Mouse (Mus musculus): Measurements from ENCODE around the gene Col4a4. TPM values are rescaled to one million over a fixed set of nuclear protein-coding genes. Genes with fewer than 3 reads are reported as not detected.

The Col4a4 gene
- polyA plus RNA-seq, 1 experiment from 2014 or later: 0.13 TPM

DNA sequence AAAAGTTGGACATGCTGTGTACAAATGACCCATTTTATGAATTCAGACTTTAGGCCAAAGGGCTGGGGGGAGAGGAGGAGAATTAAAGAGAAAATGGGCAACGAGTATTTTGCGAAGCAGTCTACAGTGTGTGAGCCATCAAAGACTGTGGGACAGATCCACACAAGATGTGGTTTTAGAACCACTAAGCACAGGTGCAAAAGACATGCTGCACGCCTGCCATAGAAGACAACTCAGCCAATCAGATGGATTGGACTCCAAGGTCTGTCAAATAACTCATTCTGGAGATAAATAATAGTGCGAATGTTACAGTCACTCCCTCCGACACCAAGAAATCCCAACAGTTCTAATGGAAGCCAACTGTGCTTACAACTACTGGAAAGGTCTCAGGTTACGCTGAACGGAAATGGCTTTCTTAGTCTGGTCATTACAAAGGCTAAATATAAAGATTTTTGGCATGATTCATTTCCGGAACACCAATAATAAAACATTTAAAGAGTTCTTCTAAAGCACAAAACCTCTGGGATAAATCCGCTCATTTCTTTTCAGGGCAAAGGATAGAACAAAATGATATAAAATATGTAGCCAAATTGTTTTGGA, 25.5 kb upstream of the Col4a4 start:
- 90% methylated on average over 9 of the region's 9 CpGs for WGBS
- Histone ChIP-seq H3K4me2 (replicated peaks) (no peak overlapping the region), H3K27me3 (no peaks in the 10 kb centered on the region), H3K4me3 (no peak overlapping the region), H3K27ac (replicated peaks) (no peak overlapping the region), H3K4me1 (no peaks in the 10 kb centered on the region), H3K36me3 (no peaks in the 10 kb centered on the region), H3K9ac (replicated peaks) (no peak overlapping the region), H3K9me3 (no peaks in the 10 kb centered on the region)
- ATAC-seq (ENCODE audit: low FRiP score, low read depth): no peak

- Histone ChIP-seq H3K4me1 (no peaks in the 10 kb centered on the region), H3K4me2 (replicated peaks) (no peak overlapping the region), H3K4me3 (no peak overlapping the region), H3K9me3 (no peaks in the 10 kb centered on the region), H3K9ac (replicated peaks) (no peak overlapping the region), H3K36me3 (no peaks in the 10 kb centered on the region), H3K27me3 (no peaks in the 10 kb centered on the region), H3K27ac (replicated peaks) (no peak overlapping the region)
- ATAC-seq (ENCODE audit: low FRiP score, low read depth): no peak
- WGBS: 76% methylated on average over 9 of the region's 9 CpGs
Measured at GRCm38 (mm10) chr1:82608646-82609262, 22.1 kb upstream of the Col4a4 start.

- no peak for ATAC-seq (ENCODE audit: low FRiP score, low read depth)
- Histone ChIP-seq H3K4me2 (replicated peaks) (no peak overlapping the region), H3K4me1 (no peaks in the 10 kb centered on the region), H3K27me3 (no peaks in the 10 kb centered on the region), H3K4me3 (no peak overlapping the region), H3K36me3 (no peaks in the 10 kb centered on the region), H3K27ac (replicated peaks) (no peak overlapping the region), H3K9ac (replicated peaks) (no peak overlapping the region), H3K9me3 (no peaks in the 10 kb centered on the region)
- WGBS: 91% methylated on average over 7 of the region's 7 CpGs
Measured at GRCm38 (mm10) chr1:82605856-82606255, 19.2 kb upstream of the Col4a4 start.

DNA sequence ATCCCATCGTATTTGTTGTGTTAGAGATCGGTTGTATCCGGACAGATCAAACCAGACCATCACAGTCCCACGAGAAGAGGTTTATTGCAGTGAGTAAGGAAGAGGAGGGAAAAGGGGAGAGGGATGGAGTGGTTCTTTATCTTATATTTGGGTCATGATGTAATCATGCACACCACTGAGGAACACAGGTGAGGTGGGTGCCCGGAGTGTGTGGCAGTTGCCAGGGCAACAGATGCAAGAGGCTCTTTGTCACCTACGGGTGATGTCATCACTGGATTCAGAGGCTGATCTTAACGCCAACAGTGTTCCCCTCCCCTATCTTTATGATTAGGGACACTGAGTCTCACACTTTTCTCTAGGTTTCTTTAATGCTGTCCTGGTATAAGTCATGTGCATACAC, 18.7 kb upstream of the Col4a4 start:
- no peaks in the 10 kb centered on the region for H3K36me3 ChIP-seq
- H3K9ac ChIP-seq (replicated peaks): no peak overlapping the region
- H3K4me1 ChIP-seq: no peaks in the 10 kb centered on the region
- H3K27ac ChIP-seq (replicated peaks): no peak overlapping the region
- no peaks in the 10 kb centered on the region for H3K9me3 ChIP-seq
- H3K4me2 ChIP-seq (replicated peaks): no peak overlapping the region
- no peaks in the 10 kb centered on the region for H3K27me3 ChIP-seq
- no peak overlapping the region for H3K4me3 ChIP-seq
- no peak for ATAC-seq (ENCODE audit: low FRiP score, low read depth)
- WGBS: 89% methylated on average over 7 of the region's 7 CpGs

DNA sequence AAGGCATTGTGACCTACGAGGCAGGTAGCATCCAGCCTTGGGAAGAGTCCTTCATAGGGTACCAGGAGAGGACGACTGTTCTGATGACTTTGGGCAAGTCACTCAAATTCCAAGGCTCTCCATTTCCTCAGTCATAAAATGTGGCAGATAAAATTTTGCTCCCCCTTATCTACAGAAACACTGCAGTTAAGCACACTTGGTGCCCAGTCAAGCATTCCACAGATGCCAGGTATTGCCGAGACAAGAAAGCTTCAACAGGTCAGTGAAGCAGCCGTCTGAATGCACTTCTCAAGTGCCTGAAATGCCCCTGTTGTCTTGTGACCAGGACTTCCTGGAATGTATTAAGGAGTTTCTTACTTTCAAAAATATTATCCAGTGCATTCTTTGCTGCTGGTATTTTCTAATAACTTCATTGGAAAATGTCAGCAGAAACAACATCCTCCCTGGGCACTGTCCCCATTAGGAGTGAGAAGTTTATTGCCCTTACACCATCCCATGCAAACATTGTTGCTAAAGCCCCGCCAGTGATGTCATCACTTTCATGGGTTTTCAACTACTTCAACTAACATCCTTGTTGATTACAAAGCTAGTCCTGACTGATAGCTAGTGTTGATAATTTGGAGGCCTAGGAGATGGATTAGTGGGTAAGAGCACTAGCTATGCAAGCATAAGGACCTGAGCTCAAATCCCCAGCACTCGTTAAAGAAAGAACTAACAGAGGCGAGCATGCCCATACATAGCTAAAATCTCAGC, 16.7 kb upstream of the Col4a4 start:
- Histone ChIP-seq H3K27me3 (no peaks in the 10 kb centered on the region), H3K4me3 (no peak overlapping the region)

GRCm38 (mm10) chr1:82596864-82597596, 10.4 kb upstream of the Col4a4 start:
- no peak for ATAC-seq (ENCODE audit: low FRiP score, low read depth)

More for the DNA sequence above, 16.7 kb upstream of the Col4a4 start:
- no peak overlapping the region for H3K9ac ChIP-seq (replicated peaks)
- WGBS: 82% methylated on average over 7 of the region's 7 CpGs
- no peak overlapping the region for H3K4me2 ChIP-seq (replicated peaks)
- H3K4me1 ChIP-seq: no peaks in the 10 kb centered on the region
- H3K36me3 ChIP-seq: no peaks in the 10 kb centered on the region
- no peak for ATAC-seq (ENCODE audit: low FRiP score, low read depth)
- H3K9me3 ChIP-seq: no peaks in the 10 kb centered on the region
- H3K27ac ChIP-seq (replicated peaks): no peak overlapping the region

DNA sequence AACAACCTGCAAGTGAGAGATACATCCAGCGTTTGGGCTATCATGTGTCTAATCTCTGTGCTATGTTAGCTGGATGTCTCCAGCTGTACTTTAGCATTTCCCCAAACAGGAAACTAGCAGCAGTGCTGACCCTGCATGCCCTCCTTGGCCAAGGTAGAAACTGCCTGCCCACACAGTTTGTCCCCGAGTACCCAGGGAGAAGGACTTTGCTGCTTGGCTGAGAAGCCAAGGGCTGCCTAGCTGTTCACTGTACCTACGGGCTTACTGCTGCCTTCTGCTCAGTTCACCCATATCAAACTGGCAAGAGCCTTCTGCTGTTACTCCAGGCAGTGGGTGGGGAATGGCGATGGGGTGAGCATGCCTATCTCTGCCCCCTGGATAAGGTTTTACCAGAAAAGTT, 3.6 kb upstream of the Col4a4 start:
- Histone ChIP-seq H3K36me3 (no peaks in the 10 kb centered on the region), H3K4me1 (peaks cover 10% of the 10 kb centered on the region), H3K9me3 (no peaks in the 10 kb centered on the region), H3K27me3 (peaks cover 18% of the 10 kb centered on the region), H3K27ac (replicated peaks) (no peak overlapping the region), H3K4me2 (replicated peaks) (no peak overlapping the region), H3K4me3 (no peak overlapping the region), H3K9ac (replicated peaks) (no peak overlapping the region)
- ATAC-seq (ENCODE audit: low FRiP score, low read depth): no peak
- 85% methylated on average over 4 of the region's 4 CpGs for whole genome bisulfite sequencing

More at GRCm38 (mm10) chr1:82596864-82597596, 10.4 kb upstream of the Col4a4 start:
- H3K4me1 ChIP-seq: no peaks in the 10 kb centered on the region
- no peaks in the 10 kb centered on the region for H3K27me3 ChIP-seq
- H3K36me3 ChIP-seq: no peaks in the 10 kb centered on the region
- no peak overlapping the region for H3K9ac ChIP-seq (replicated peaks)
- H3K9me3 ChIP-seq: no peaks in the 10 kb centered on the region
- H3K4me2 ChIP-seq (replicated peaks): no peak overlapping the region
- 78% methylated on average over 6 of the region's 6 CpGs for WGBS
- no peak overlapping the region for H3K4me3 ChIP-seq
- no peak overlapping the region for H3K27ac ChIP-seq (replicated peaks)

DNA sequence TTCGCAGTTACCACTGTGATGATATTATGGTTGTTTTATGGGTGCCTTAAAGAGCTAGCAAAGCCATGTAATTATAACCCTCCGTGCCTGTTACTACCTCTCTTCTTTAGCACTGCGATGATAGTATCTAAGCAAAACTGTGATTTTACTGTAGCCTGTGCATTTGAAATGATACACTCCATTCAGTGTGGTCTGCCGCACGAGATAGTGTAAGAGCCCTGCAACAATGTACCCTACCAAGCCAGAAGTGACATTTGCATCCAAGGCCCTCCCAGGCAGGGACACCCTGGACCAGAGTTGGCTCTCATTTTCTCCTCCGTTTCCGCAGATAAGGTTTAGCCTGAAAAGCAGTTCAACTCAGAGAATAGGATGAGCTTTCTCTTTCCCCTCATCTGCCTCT, 668 bp downstream of the Col4a4 start:
- Histone ChIP-seq H3K36me3 (no peaks in the 10 kb centered on the region), H3K9me3 (no peaks in the 10 kb centered on the region), H3K9ac (replicated peaks) (no peak overlapping the region), H3K4me3 (no peak overlapping the region), H3K27ac (replicated peaks) (no peak overlapping the region), H3K4me1 (peaks cover 10% of the 10 kb centered on the region), H3K4me2 (replicated peaks) (peak overlapping the region; percentile 61; the same call in 1 of the 2 replicates), H3K27me3 (peaks cover 18% of the 10 kb centered on the region)
- ATAC-seq (ENCODE audit: low FRiP score, low read depth): no peak
- 72% methylated on average over 7 of the region's 7 CpGs for WGBS

- Histone ChIP-seq H3K27me3 (no peaks in the 10 kb centered on the region), H3K4me3 (no peak overlapping the region), H3K36me3 (no peaks in the 10 kb centered on the region), H3K4me1 (no peaks in the 10 kb centered on the region), H3K27ac (replicated peaks) (no peak overlapping the region), H3K9me3 (no peaks in the 10 kb centered on the region), H3K9ac (replicated peaks) (no peak overlapping the region), H3K4me2 (replicated peaks) (no peak overlapping the region)
- no peak for ATAC-seq (ENCODE audit: low FRiP score, low read depth)
- 85% methylated on average over 4 of the region's 4 CpGs for WGBS
Measured at GRCm38 (mm10) chr1:82578320-82578719, 8.3 kb downstream of the Col4a4 start.

- Histone ChIP-seq H3K4me2 (replicated peaks) (no peak overlapping the region), H3K36me3 (no peaks in the 10 kb centered on the region), H3K27ac (replicated peaks) (no peak overlapping the region), H3K27me3 (no peaks in the 10 kb centered on the region), H3K9ac (replicated peaks) (no peak overlapping the region), H3K4me1 (no peaks in the 10 kb centered on the region), H3K4me3 (no peak overlapping the region), H3K9me3 (no peaks in the 10 kb centered on the region)
- 91% methylated on average over 3 of the region's 3 CpGs for WGBS
- ATAC-seq (ENCODE audit: low FRiP score, low read depth): no peak
Measured at GRCm38 (mm10) chr1:82577915-82578314, 8.7 kb downstream of the Col4a4 start.

- no peak overlapping the region for H3K4me2 ChIP-seq (replicated peaks)
- ATAC-seq (ENCODE audit: low FRiP score, low read depth): no peak
- H3K27me3 ChIP-seq: no peaks in the 10 kb centered on the region
- no peak overlapping the region for H3K4me3 ChIP-seq
- no peaks in the 10 kb centered on the region for H3K4me1 ChIP-seq
- no peak overlapping the region for H3K9ac ChIP-seq (replicated peaks)
- H3K27ac ChIP-seq (replicated peaks): no peak overlapping the region
- no peaks in the 10 kb centered on the region for H3K9me3 ChIP-seq
- H3K36me3 ChIP-seq: no peaks in the 10 kb centered on the region
- 89% methylated on average over 10 of the region's 10 CpGs for WGBS
Measured at GRCm38 (mm10) chr1:82577339-82577738, 9.3 kb downstream of the Col4a4 start.

DNA sequence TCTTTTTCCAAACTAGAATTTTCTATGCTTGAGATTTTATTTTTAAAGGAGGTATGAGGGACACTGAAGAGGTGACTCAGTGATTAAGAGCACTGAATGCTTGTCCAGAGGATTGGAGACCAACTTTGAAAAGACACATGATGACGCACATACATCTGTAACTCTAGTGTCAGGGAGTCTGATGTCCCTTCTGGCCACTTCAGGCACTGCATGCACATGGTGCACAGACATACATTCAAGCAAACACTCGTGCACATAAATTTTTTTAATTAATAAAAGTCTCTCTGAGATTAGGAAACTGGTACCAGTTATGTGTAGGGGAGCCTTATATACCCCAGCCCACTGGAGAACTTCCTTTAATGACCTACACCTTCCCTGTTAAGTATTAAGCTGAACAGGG, 10.5 kb downstream of the Col4a4 start:
- Histone ChIP-seq H3K36me3 (no peaks in the 10 kb centered on the region), H3K9me3 (no peaks in the 10 kb centered on the region), H3K27me3 (no peaks in the 10 kb centered on the region), H3K9ac (replicated peaks) (no peak overlapping the region), H3K27ac (replicated peaks) (no peak overlapping the region), H3K4me3 (no peak overlapping the region), H3K4me2 (replicated peaks) (no peak overlapping the region), H3K4me1 (no peaks in the 10 kb centered on the region)
- ATAC-seq (ENCODE audit: low FRiP score, low read depth): no peak
- 86% methylated on average over 2 of the region's 2 CpGs for WGBS

All from midbrain, embryonic 12.5 days (tissue).